Mouse (Mus musculus) C2C12 (cell line): ENCODE measurements around the gene Nacc2. TPM values are rescaled to one million over a fixed set of nuclear protein-coding genes. Genes with fewer than 3 reads are reported as not detected.

Source experiments
- H3K27me3 ChIP-seq: one replicate; pipeline ENCODE4 v1.6.1; 2011; ENCODE audit not compliant: control insufficient read depth, insufficient read depth, insufficient read length
- H3K36me3 ChIP-seq: one replicate; pipeline ENCODE4 v1.6.1; 2011; ENCODE audit not compliant: control insufficient read depth, insufficient read depth
- H3K4me3 ChIP-seq: one replicate; pipeline ENCODE4 v1.5.1; 2011; ENCODE audit warnings: mild to moderate bottlenecking, control low read depth; ENCODE audit not compliant: poor library complexity, insufficient read depth, severe bottlenecking
- H3K79me2 ChIP-seq: one replicate; pipeline ENCODE4 v1.6.1; 2011; ENCODE audit not compliant: control insufficient read depth, insufficient read depth
- H3K79me3 ChIP-seq: one replicate; pipeline ENCODE4 v1.6.1; 2011; ENCODE audit warnings: low read depth, control low read depth
- H3ac ChIP-seq: one replicate; pipeline ENCODE3; 2011; ENCODE audit warnings: low read depth; ENCODE audit not compliant: control insufficient read depth, insufficient read length
- CEBPB ChIP-seq: IDR thresholded peaks from one replicate; pipeline ENCODE4 v1.6.1; 2011; ENCODE audit warnings: low read depth, mild to moderate bottlenecking, control low read depth, moderate library complexity
- CTCF ChIP-seq: IDR thresholded peaks from one replicate; pipeline ENCODE4 v1.5.1; 2011; ENCODE audit not compliant: control insufficient read depth, insufficient read depth, insufficient read length
- FOSL1 ChIP-seq: IDR thresholded peaks from one replicate; pipeline ENCODE4 v1.8.0; 2011; ENCODE audit warnings: mild to moderate bottlenecking, low read length; ENCODE audit not compliant: poor library complexity, insufficient read depth, severe bottlenecking
- MAX ChIP-seq: IDR thresholded peaks from one replicate; pipeline ENCODE4 v1.6.1; 2011; ENCODE audit warnings: mild to moderate bottlenecking, control low read depth
- MYOD1 ChIP-seq: IDR thresholded peaks from one replicate; pipeline ENCODE4 v1.6.1; 2011; ENCODE audit warnings: low read depth; ENCODE audit not compliant: control insufficient read depth, insufficient read length
- MYOG ChIP-seq: IDR thresholded peaks from one replicate; pipeline ENCODE4 v1.6.1; 2011; ENCODE audit not compliant: control insufficient read depth, insufficient read length; ENCODE audit errors: extremely low read depth
- USF1 ChIP-seq: IDR thresholded peaks from one replicate; pipeline ENCODE4 v1.6.1; 2011; ENCODE audit warnings: low read depth, mild to moderate bottlenecking, control low read depth, moderate library complexity
- polyA plus RNA-seq: library from polyadenylated mRNA; unstranded; fragments of >200 nt; fragmentation: generic; extraction: Trizol; gene quantifications from one replicate; pipeline ENCODE4 v1.2.1, GENCODE M21; 2012; ENCODE audit warnings: missing spikeins

Nacc2 gene
- polyA plus RNA-seq, 1 experiment: 20.8 TPM

DNA sequence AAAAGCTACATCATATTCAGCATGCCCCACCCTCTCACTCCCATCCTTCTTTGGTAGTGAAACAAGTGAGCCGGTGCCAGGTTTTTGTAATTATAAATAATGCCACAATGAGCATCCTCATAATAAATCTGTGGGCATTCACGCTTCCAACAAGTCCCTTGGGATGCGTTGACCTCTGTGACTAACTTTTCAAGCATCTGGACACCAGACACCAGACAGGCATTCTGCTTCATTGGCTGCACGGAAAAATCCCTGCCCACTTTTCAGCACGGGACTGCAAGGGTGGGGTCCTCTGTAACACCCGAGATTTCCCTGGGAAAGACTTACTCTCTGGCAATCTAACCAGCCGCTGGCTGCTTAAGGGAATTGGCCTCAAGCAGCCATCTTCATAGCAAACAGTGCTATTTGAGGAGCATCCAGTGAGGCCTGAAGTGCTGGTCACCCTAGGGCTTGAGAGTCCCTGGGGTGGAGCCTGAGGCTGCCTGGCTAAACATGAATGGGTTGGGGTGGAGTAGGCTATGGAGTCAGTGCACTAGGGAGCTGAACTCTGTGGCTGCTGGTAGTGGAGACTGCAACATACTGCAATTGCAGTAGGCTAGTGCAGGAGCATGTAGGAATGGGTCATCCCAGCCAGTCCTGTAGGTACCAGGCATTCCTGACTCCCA, 24.8 kb upstream of the Nacc2 start:
- Histone ChIP-seq H3K4me3 (no peak overlapping the region), H3K79me2 (no peaks in the 10 kb centered on the region), H3K79me3 (no peaks in the 10 kb centered on the region), H3K27me3 (no peaks in the 10 kb centered on the region), H3ac (peak overlapping the region; percentile 41), H3K36me3 (no peaks in the 10 kb centered on the region)
- TF ChIP-seq MYOG (no peak), MAX (peak; percentile 74), CEBPB (no peak), MYOD1 (peak; percentile 14), USF1 (peak; percentile 11), FOSL1 (peak; percentile 67)

DNA sequence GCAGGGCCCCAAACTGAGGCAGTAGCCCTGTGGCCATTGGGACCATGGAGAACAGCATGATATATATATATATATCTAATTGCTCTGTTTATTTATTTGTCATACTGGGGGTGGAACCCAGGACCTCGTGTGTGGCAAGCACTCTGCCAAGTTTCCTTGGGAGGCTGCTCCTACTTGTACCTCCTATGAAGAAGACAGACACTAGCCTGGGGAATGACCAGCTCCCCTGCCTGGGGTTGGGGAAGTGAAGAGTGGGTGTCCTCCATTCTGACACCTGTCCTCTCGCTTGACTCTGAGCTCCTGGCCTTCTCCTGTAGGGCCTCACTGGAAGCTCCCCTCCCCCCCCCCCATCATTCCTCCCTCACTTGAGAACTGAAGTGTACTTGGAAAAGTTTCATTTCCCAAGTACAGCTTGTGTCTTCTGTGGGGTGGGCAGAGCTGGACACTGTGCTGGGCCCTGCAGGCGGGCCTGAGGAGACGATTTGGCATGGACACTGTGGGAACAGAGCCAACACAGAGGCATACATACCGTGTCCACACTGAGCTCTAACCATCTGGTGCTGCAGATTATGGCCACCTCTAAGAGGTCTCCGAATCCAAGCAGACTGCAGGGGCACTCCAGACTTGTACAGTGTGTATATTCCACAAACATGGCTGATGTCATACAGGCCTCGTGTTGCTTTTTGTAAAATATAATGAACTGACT, 23.5 kb upstream of the Nacc2 start:
- Histone ChIP-seq H3K4me3 (no peak overlapping the region), H3K79me3 (no peaks in the 10 kb centered on the region), H3K36me3 (no peaks in the 10 kb centered on the region), H3ac (no peak overlapping the region), H3K27me3 (no peaks in the 10 kb centered on the region), H3K79me2 (no peaks in the 10 kb centered on the region)
- no peak for TF ChIP-seq USF1
- no peak for TF ChIP-seq CEBPB
- TF ChIP-seq MYOD1: no peak
- TF ChIP-seq FOSL1: no peak
- TF ChIP-seq MYOG: no peak
- TF ChIP-seq MAX: no peak
- TF ChIP-seq CTCF: no peak

DNA sequence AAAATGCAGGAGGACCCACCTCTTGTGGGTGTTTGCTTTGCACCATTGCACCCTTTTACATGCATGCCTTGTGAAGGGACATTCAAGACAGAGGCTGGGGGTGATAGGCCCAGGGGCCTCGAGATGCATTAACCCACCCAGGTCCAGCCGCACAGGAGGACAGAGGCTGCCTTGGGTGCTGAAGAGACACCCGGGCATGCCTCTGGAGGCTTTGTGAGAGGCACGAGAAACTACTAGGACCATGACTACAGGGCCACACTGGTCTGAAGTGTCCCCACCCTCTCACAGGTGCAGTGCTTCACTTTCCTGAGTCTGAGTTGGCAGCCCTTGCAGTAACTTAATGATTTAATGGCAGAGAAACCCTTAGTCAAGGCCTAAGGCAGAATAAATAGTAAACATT, 22.1 kb upstream of the Nacc2 start:
- H3ac ChIP-seq: no peak overlapping the region
- TF ChIP-seq MAX (no peak), USF1 (no peak), FOSL1 (no peak), MYOD1 (no peak), MYOG (no peak), CEBPB (no peak), CTCF (no peak)
- no peaks in the 10 kb centered on the region for H3K79me3 ChIP-seq
- H3K4me3 ChIP-seq: no peak overlapping the region
- no peaks in the 10 kb centered on the region for H3K27me3 ChIP-seq
- H3K79me2 ChIP-seq: no peaks in the 10 kb centered on the region
- no peaks in the 10 kb centered on the region for H3K36me3 ChIP-seq

DNA sequence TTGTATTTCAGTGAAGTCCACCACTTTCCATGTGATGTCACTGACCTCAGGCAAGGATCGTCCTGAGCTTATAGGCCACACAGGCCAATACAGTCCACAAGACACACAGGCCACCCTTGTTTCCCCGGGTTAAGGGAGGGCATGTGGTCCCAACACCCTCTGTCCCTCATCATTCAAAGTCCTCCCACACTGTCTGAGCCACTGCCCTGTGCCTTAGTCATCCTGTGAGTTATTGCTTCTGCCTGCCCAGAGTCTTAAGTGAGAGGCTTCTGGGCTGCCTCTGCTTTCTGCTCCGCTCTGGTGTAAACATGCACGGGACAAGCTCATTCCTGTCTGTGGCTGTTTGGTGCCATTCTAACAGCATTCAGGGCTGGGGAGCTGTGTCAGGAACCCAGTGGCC, 21.3 kb upstream of the Nacc2 start:
- no peak for TF ChIP-seq MYOG
- TF ChIP-seq FOSL1: no peak
- peak; percentile 60 for TF ChIP-seq MAX
- peak; percentile 41 for TF ChIP-seq MYOD1
- no peak for TF ChIP-seq CEBPB
- peak; percentile 44 for TF ChIP-seq USF1
- TF ChIP-seq CTCF: no peak
- Histone ChIP-seq H3K4me3 (no peak overlapping the region), H3K79me3 (peaks cover 4% of the 10 kb centered on the region), H3K36me3 (no peaks in the 10 kb centered on the region), H3K27me3 (no peaks in the 10 kb centered on the region), H3ac (no peak overlapping the region), H3K79me2 (peaks cover 6% of the 10 kb centered on the region)

DNA sequence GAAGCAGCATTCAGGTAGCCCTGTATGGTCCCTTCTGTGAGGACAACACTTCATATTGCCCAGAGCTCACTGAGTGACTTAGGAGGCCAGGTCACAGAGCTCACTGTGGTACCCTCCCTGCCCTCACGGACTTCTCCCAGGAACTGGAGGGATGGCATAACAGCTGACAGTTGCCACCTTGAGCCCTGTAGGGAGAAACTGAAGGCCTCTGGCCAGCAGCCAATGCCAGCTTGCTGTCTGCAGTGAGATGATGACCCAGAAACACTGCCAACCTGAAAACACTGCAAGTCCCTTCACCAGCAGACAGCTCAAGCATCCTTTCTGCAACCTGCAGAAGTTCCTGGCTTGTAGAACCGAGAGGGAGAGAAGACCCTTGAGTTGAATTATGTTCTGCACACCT, 20.5 kb upstream of the Nacc2 start:
- no peak overlapping the region for H3K4me3 ChIP-seq
- peaks cover 8% of the 10 kb centered on the region for H3K79me3 ChIP-seq
- H3K27me3 ChIP-seq: no peaks in the 10 kb centered on the region
- no peaks in the 10 kb centered on the region for H3K36me3 ChIP-seq
- H3K79me2 ChIP-seq: peaks cover 14% of the 10 kb centered on the region
- no peak overlapping the region for H3ac ChIP-seq
- TF ChIP-seq CTCF (no peak), MYOD1 (no peak), MAX (no peak), FOSL1 (no peak)

DNA sequence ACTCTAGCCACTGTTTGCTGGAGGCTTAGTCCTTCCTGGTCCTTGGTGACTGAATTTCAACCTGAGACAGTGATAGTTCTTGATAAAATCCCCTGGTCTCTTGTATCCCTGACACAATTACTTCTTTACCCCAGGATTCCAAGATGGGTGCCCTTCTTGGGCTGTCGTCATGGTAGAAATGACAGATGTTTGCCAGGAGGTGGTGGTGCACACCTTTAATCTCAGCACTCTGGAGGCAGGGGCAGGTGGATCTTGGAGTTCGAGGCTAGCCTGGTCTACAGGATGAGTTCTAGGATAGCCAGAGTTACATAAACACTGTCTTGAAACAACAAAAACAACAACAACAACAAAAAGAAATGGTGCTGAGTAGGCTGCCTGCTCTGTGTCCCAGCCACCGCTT, 20.0 kb upstream of the Nacc2 start:
- peaks cover 8% of the 10 kb centered on the region for H3K79me3 ChIP-seq
- H3ac ChIP-seq: no peak overlapping the region
- peaks cover 5% of the 10 kb centered on the region for H3K36me3 ChIP-seq
- H3K4me3 ChIP-seq: no peak overlapping the region
- TF ChIP-seq CTCF (no peak), MAX (no peak), USF1 (no peak), MYOD1 (no peak), FOSL1 (no peak), CEBPB (no peak), MYOG (no peak)
- peaks cover 19% of the 10 kb centered on the region for H3K79me2 ChIP-seq
- no peaks in the 10 kb centered on the region for H3K27me3 ChIP-seq
